Mouse (Mus musculus): ENCODE measurements around the gene Gm10135.
"Not testable (repeated sequence)": the region's sequence is repeated elsewhere in the genome, so short reads cannot be mapped to it uniquely, and the experiment has no call there.

Gene Gm10135

DNA sequence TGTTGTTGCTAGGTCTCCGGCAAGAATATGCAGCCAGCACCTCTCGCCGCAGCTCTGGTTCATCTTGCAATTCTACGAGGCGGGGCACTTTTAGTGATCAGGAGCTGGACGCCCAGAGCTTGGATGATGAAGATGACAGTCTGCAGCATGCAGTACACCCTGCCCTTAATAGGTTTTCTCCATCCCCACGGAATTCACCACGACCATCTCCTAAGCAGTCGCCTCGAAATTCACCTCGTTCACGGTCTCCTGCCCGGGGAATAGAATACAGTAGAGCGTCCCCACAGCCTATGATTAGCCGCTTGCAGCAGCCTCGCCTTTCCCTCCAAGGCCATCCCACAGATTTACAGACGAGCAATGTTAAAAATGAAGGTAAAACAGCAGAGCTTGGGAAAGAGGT is 17.2 kb downstream of the Gm10135 start:
- no peak for DNase-seq

DNA sequence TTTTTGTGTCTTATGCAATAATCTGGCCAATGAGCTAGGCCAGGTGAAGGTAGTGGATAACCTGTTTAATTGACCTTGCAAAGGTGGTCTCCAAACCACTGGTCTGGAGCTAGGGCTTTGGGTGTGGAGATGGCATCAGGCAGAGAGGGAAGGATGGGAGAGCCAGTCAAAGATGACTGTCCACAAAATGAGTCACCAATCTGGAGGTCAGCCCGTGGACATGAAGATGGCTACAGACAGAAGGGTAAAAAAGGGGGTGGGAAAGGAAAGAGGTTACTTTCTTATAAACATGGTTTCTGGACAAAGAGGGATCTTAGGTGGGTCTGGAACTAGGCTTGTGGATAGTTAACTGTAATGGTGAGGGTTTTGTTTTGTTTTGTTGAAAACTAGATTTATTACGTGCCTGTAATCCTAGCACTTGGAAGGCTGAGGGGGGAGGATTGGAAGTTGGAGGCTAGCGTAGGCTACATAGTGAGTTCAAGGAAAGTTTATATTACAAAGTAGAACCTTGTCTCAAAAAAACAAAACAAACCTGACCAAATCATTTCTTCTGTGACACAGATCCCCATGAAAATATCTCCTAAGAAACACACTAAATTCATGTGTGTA is 20.4 kb downstream of the Gm10135 start:
- no peak for DNase-seq

DNA sequence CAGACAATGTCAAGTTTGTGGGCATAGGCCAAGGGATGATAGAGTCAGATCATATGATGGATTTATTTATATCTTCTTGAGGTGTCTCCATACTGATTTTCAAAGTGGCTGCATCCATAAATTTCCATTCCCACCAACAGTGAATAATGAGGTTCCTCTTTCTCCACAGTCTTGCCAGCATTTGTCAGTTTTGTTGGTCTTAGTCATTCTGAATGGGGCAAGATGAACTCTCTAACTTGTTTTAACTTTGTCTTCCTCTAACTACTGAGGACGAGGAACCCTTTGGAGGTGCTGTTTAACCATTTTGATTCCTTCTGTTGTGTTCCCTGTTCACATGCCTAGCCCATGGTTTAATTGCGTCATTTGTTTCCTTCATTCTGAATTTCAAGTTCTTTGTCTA is 24.2 kb downstream of the Gm10135 start:
- no peak for DNase-seq

DNA sequence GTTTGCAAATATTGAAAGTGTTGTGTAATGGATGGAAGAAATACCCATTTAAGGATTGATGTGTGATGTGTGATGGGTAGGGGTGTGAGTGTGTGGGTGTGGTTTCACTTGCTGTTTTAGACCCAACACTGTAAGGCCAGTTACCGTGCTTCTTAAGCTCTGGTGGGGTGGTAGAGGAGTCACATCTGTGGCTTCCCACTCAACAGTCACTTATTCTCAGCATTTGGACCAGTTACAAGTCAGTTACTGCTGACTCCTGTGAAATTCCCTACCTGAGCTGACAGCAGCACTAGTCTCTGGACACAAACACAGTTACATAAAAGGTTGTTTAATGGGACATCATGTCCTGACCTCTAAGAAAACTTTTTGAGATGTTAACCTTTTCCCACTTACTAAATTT is 26.4 kb downstream of the Gm10135 start:
- no peak for DNase-seq

DNA sequence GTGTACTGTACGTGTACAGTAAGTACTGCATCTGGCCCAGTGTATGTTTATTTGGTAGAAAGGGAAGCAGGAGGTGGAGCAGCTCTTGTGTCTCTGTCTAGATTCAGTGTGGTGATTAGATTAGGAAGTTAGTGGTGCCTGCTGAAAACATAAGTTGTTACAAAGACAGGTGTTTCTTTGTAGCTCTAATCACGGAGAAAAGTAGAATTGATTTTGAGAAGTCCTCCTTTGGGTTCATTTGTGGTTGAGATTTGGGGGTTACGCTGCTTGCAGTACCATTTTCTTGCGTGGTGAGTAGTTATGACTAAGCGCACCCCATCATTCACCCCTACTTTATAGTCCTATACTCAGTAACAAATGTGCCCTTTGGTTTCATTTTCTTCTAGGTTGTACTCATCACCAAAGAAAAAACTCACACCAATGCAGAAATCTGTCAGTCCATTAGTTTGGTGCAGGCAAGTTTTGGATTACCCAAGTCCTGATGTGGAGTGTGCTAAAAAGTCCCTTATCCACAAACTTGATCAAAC is 33.5 kb downstream of the Gm10135 start:
- no peak for DNase-seq

DNA sequence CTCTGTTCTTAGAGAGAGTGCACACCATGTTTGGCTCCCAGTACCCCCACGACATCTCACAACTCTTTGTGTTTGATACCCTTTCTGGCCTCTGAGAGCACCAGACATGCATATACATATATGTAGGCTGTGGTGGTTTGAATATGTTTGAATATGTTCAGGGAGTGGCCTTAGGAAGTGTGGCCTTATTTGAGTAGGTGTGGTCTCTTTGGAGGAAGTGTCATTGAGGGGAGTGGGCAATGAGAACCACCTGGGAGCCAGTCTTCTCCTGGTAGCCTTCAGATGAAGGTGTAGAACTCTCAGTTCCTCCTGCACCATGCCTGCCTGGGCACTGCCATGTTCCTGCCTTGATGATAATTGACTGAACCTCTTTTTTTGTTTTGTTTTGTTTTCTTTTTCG is 35.2 kb downstream of the Gm10135 start:
- no peak for DNase-seq

DNA sequence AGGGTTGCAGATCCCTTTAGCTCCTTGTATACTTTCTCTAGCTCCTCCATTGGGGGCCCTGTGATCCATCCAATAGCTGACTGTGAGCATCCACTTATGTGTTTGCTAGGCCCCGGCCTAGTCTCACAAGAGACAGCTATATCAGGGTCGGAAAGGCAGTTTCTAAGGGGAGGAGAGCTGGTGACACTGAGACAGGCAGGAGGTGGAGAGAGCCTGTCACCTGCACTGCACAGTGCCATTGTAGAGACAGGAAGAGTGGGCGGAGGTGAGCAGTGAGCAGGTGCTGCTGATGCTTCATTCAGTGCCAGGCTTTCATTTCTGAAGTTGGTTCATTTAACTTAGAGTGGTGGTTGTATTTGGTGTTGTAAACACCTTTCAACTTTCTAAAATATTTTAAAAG is 36.1 kb downstream of the Gm10135 start:
- not testable (repeated sequence) for DNase-seq

DNA sequence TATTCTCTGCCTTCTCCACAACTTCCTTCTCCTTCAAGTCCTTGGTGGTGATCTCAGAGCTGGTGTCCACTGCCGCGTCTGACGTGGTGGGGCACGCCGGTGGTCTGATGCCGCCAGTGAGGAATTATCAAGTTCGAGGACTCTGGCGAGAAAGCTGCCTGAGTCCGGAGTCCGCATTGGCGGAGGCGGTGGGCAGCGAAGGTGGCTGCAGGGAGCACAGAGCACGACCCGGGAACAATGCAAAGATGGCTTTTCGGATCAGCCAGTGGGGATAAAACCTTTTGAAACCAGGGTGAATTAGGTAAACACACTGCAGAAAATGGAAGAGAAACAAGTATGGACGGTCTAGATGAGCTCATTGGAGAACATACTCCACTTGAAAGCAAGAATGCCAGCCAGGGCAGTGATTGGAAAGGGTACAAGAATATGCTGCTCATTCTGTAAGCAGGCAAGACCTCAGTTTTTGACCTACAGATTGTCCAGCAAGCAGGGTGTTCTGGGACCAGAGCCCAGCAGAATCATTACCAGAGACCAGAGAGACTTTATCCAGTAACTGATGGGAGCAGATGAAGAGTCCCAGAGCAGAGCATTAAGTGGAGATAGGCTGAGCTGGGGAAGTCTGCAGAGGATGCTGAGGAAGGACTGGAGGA is 41.4 kb downstream of the Gm10135 start:
- DNase-seq, result no peak

DNA sequence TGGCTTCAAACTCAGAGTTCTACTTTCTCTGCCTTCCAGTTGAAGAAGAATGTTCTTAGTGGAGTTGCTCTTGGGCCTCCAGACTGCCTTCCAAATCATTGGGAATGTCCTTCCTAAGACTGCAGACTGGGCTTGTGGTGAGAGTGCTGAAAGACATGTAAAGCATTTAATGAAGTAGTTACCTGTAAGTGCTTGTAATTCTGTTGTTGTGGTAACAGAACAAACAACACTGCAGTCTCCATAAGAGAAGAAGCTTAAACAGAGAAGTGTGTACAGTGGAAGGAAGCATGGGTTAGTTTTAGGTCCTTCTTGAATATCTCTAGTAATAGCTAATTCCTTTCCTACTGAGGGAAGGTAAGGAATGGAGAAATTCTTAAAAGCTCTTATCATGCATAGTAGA is 47.4 kb downstream of the Gm10135 start:
- no peak for DNase-seq

DNA sequence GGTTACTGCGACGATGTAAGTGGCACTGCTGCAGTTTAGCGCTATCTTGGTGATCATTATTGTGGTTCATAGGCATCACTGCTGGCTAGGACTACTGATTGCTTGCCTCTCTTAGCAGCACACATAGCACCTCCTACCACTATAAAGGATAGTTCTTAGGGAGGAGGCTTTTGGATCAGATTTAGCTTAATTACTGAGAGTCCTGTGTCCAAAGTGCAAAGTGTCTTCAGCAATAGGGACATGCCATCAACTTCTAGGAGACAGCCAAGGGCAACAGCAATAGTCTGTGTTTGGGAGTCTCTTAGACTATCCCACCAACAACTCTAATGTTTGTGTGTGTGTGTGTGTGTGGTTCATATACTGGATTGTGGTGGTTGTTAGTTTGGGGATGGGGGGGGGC is 51.7 kb downstream of the Gm10135 start:
- DNase-seq, result no peak

DNA sequence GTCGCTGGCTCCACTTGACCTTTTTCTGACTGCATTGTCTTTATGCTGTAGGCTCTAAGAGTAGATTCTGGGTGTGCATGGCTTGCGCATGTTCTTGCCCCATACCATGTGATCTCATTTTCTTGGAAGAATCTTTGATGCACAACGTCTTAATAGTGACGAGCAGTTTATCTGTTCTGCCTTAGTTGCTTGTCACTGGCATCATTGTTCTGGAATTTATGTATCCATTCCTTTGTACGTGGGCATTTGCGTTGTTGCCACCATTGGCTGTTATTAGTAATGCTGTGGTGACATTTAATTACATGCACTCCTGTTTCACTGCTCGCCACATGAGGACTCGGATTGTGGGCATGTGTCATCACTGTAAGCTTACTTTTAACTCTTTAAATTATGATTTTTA is 53.3 kb downstream of the Gm10135 start:
- DNase-seq, result no peak

DNA sequence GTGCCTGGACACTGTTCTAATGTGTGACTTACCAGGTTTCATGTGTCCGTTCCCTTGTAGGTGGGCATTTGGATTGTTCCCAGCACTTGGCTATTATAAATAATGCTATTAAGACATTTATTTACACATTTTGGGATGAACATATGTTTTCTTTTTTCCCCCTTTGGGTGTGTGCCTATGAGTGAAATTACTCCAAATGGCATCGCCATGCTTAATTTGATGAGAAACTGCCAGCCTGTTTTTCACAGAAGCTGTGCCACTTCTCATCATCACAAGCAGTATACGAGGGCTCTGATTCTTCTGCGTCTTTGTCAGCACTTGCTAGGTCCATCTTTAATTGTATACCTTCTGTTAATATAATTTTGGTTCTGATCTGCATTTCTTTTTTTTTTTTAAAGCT is 54.1 kb downstream of the Gm10135 start:
- no peak for DNase-seq

DNA sequence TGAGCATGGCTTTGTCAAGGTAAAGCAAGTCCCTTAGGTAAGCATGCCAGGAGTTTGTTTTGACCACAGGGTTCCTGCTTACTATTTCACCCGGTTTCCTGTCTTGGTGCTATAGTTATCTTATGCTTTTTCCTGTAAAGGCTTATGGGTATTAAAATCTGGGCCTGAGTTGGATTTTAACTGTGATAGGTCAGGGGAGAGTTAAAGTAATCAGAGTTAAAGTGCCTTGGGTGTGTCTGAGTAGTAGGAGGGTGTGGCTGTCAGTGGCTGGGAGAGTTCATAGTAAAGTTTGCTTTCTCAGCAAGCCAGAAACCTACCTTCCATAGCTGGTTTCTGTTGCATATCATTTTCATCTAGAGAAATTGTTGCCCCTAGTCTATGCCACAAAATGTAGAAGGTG is 57.7 kb downstream of the Gm10135 start:
- DNase-seq, result no peak

DNA sequence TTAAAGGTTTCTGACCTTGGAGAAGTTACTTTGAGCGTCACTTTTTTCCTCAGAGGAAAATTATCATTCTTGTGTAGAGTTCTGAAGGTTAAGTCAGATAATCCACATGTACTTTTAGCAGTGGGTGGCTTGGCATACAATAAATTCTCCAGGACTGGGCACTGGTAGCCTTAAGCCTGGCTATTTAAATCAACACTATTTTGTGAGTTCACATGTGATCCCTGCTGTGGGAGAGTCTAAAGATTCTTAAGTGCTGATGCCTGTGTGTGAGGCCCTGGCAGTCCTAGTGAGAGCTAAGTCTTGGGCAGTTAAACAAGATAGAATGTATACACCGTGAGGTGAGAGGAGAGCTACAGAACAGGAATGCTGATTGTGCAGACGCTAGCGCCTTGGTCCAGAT is 58.5 kb downstream of the Gm10135 start:
- no peak for DNase-seq
